Mouse (Mus musculus) lung, embryonic 16.5 days (tissue): ENCODE measurements around the gene Nyap1. TPM values are rescaled to one million over a fixed set of nuclear protein-coding genes. Genes with fewer than 3 reads are reported as not detected.

Source experiments
- ATAC-seq: fragments of 200-750 bp; cut with Nextera tagmentation; 2 replicates; pipeline ENCODE4 v1.8.0; 2017; ENCODE audit warnings: low read depth, mild to moderate bottlenecking, moderate library complexity
- H3K27ac ChIP-seq: fragments of 300-500 bp; sonication (generic); 2 replicates; pipeline ENCODE4 v1.5.1; 2014; ENCODE audit warnings: mild to moderate bottlenecking, control low read depth, low read length
- H3K27me3 ChIP-seq: fragments of 300-500 bp; sonication (generic); 2 replicates; pipeline ENCODE4 v1.6.1; 2014; ENCODE audit warnings: low read depth, low read length, mixed read lengths; ENCODE audit not compliant: control insufficient read depth, insufficient read depth
- H3K36me3 ChIP-seq: fragments of 300-500 bp; sonication (generic); 2 replicates; pipeline ENCODE4 v1.6.1; 2014; ENCODE audit warnings: low read length; ENCODE audit not compliant: control insufficient read depth, insufficient read depth
- H3K4me1 ChIP-seq: fragments of 300-500 bp; sonication (generic); replicated peaks from 2 replicates; pipeline ENCODE4 v1.6.1; 2014; ENCODE audit warnings: low read length, mixed read lengths; ENCODE audit not compliant: control insufficient read depth, insufficient read depth
- H3K4me2 ChIP-seq: fragments of 300-500 bp; sonication (generic); 2 replicates; pipeline ENCODE4 v1.6.1; 2014; ENCODE audit warnings: low read depth, low read length, control low read depth
- H3K4me3 ChIP-seq: fragments of 300-500 bp; sonication (generic); 2 replicates; pipeline ENCODE4 v1.5.1; 2014; ENCODE audit warnings: mild to moderate bottlenecking, low read length, control low read depth
- H3K9ac ChIP-seq: fragments of 300-500 bp; sonication (generic); 2 replicates; pipeline ENCODE4 v1.6.1; 2014; ENCODE audit warnings: low read length, control low read depth
- H3K9me3 ChIP-seq: fragments of 300-500 bp; sonication (generic); 2 replicates; pipeline ENCODE4 v1.6.1; 2016; ENCODE audit warnings: low read length; ENCODE audit not compliant: control insufficient read depth
- WGBS: fragments of 180-500 bp; shearing (Covaris S2); extraction: QIAGEN DNeasy Blood & Tissue Kit; methylation state at CpG from one replicate; pipeline ENCODE4 v1.1.7; 2014; 5-methylcytosine and 5-hydroxymethylcytosine counted together
- polyA plus RNA-seq: library from polyadenylated mRNA; unstranded; fragments of >200 nt; fragmentation: Nextera tagmentation; extraction: Ambion mirVana; gene quantifications from 2 replicates; pipeline ENCODE4 v1.2.1, GENCODE M21; 2015

Gene Nyap1
- polyA plus RNA-seq, 1 experiment from 2014 or later = 1.6 TPM

GRCm38 (mm10) chr5:137772755-137773154, 31.3 kb upstream of the Nyap1 start:
- no peaks in the 10 kb centered on the region for H3K36me3 ChIP-seq
- H3K4me2 ChIP-seq = no peak overlapping the region
- no peak overlapping the region for H3K9ac ChIP-seq
- no peak overlapping the region for H3K4me3 ChIP-seq
- H3K9me3 ChIP-seq = no peaks in the 10 kb centered on the region
- peaks cover 3% of the 10 kb centered on the region; the same call in 1 of the 2 replicates for H3K4me1 ChIP-seq
- H3K27ac ChIP-seq = no peak overlapping the region
- ATAC-seq = no peak
- no peaks in the 10 kb centered on the region for H3K27me3 ChIP-seq

GRCm38 (mm10) chr5:137770709-137771108, 29.3 kb upstream of the Nyap1 start:
- Histone ChIP-seq H3K4me1 (no peaks in the 10 kb centered on the region), H3K27ac (no peak overlapping the region), H3K36me3 (no peaks in the 10 kb centered on the region), H3K4me2 (no peak overlapping the region), H3K9me3 (no peaks in the 10 kb centered on the region), H3K9ac (no peak overlapping the region), H3K27me3 (no peaks in the 10 kb centered on the region), H3K4me3 (no peak overlapping the region)
- WGBS = 42% methylated on average over 2 of the region's 2 CpGs
- ATAC-seq = 0 out of 2 replicates have a peak, but pooled peaks have one; percentile 51

- no peak for ATAC-seq
- no peak overlapping the region for H3K9ac ChIP-seq
- H3K27me3 ChIP-seq = no peaks in the 10 kb centered on the region
- no peaks in the 10 kb centered on the region for H3K9me3 ChIP-seq
- H3K4me1 ChIP-seq = no peaks in the 10 kb centered on the region
- 74% methylated on average over 1 of the region's 1 CpGs for WGBS
- H3K36me3 ChIP-seq = no peaks in the 10 kb centered on the region
- H3K4me2 ChIP-seq = no peak overlapping the region
- H3K27ac ChIP-seq = no peak overlapping the region
- H3K4me3 ChIP-seq = no peak overlapping the region
Measured at GRCm38 (mm10) chr5:137768475-137768874, 27.1 kb upstream of the Nyap1 start.

- no peaks in the 10 kb centered on the region for H3K36me3 ChIP-seq
- ATAC-seq = no peak
- H3K9me3 ChIP-seq = no peaks in the 10 kb centered on the region
- no peaks in the 10 kb centered on the region for H3K27me3 ChIP-seq
- no peak overlapping the region for H3K4me2 ChIP-seq
- no peak overlapping the region for H3K9ac ChIP-seq
- 59% methylated on average over 3 of the region's 3 CpGs for WGBS
- no peaks in the 10 kb centered on the region for H3K4me1 ChIP-seq
- H3K4me3 ChIP-seq = no peak overlapping the region
- no peak overlapping the region for H3K27ac ChIP-seq
Measured at GRCm38 (mm10) chr5:137766270-137766669, 24.9 kb upstream of the Nyap1 start.

GRCm38 (mm10) chr5:137764609-137765340, 23.4 kb upstream of the Nyap1 start:
- Histone ChIP-seq H3K9ac (no peak overlapping the region), H3K4me1 (0 out of 2 replicates have a peak, but pooled peaks cover 2% of the 10 kb centered on the region), H3K27ac (no peak overlapping the region), H3K27me3 (no peaks in the 10 kb centered on the region), H3K4me2 (no peak overlapping the region), H3K36me3 (no peaks in the 10 kb centered on the region), H3K9me3 (no peaks in the 10 kb centered on the region), H3K4me3 (no peak overlapping the region)
- ATAC-seq = no peak
- 58% methylated on average over 9 of the region's 9 CpGs for WGBS

GRCm38 (mm10) chr5:137759971-137760412, 18.6 kb upstream of the Nyap1 start:
- Histone ChIP-seq H3K4me2 (no peak overlapping the region), H3K9ac (no peak overlapping the region), H3K9me3 (no peaks in the 10 kb centered on the region), H3K27ac (peak overlapping the region; percentile 11; the same call in 1 of the 2 replicates), H3K36me3 (peaks cover 12% of the 10 kb centered on the region), H3K4me3 (no peak overlapping the region), H3K27me3 (no peaks in the 10 kb centered on the region), H3K4me1 (peaks cover 14% of the 10 kb centered on the region)
- 32% methylated on average over 4 of the region's 4 CpGs for WGBS
- peak; percentile 90 for ATAC-seq

- Histone ChIP-seq H3K27ac (no peak overlapping the region), H3K4me3 (no peak overlapping the region), H3K36me3 (peaks cover 15% of the 10 kb centered on the region), H3K9me3 (no peaks in the 10 kb centered on the region), H3K9ac (no peak overlapping the region), H3K27me3 (no peaks in the 10 kb centered on the region), H3K4me2 (no peak overlapping the region), H3K4me1 (peaks cover 14% of the 10 kb centered on the region)
- no peak for ATAC-seq
- 90% methylated on average over 19 of the region's 19 CpGs for WGBS
Measured at GRCm38 (mm10) chr5:137758921-137759534, 17.6 kb upstream of the Nyap1 start.

- H3K4me1 ChIP-seq = peaks cover 17% of the 10 kb centered on the region
- 54% methylated on average over 6 of the region's 6 CpGs for WGBS
- H3K4me3 ChIP-seq = no peak overlapping the region
- ATAC-seq = 0 out of 2 replicates have a peak, but pooled peaks have one; percentile 29
- H3K27me3 ChIP-seq = no peaks in the 10 kb centered on the region
- no peak overlapping the region for H3K4me2 ChIP-seq
- peaks cover 22% of the 10 kb centered on the region for H3K36me3 ChIP-seq
- H3K9me3 ChIP-seq = no peaks in the 10 kb centered on the region
- H3K9ac ChIP-seq = no peak overlapping the region
- H3K27ac ChIP-seq = no peak overlapping the region
Measured at GRCm38 (mm10) chr5:137757887-137758286, 16.5 kb upstream of the Nyap1 start.

- no peak overlapping the region for H3K4me2 ChIP-seq
- peak; percentile 37; the same call in 1 of the 2 replicates for ATAC-seq
- H3K4me3 ChIP-seq = no peak overlapping the region
- H3K9me3 ChIP-seq = no peaks in the 10 kb centered on the region
- no peaks in the 10 kb centered on the region for H3K27me3 ChIP-seq
- 41% methylated on average over 10 of the region's 10 CpGs for WGBS
- H3K4me1 ChIP-seq = peaks cover 18% of the 10 kb centered on the region
- peaks cover 23% of the 10 kb centered on the region for H3K36me3 ChIP-seq
- H3K9ac ChIP-seq = no peak overlapping the region
- no peak overlapping the region for H3K27ac ChIP-seq
Measured at GRCm38 (mm10) chr5:137756882-137757661, 15.7 kb upstream of the Nyap1 start.
